ENCODE assay signal across 14 mouse cellular contexts in genomic region chr5:74659281-74659680, GRCm38 (mm10). TPM values are rescaled to one million over a fixed set of nuclear protein-coding genes. Genes with fewer than 3 reads are reported as not detected.
"Had no signal": no experiment of that assay in that cellular context is flagged by ENCODE, and none has a peak within 500 bp of the region (broad histone marks: within the 10 kb centered on the region; RNA-seq: fewer than 3 reads in every experiment).

No protein-coding gene starts in this region.

- H3K27me3 ChIP-seq: kidney, embryonic 15.5 days; limb, embryonic 12.5 days; liver, embryonic 15.5 days; midbrain, embryonic 13.5 days; neural tube, embryonic 15.5 days had no signal

- H3K9me3 ChIP-seq: kidney, embryonic 15.5 days; limb, embryonic 12.5 days; liver, embryonic 15.5 days; midbrain, embryonic 13.5 days; neural tube, embryonic 15.5 days had no signal

- H3K4me2 ChIP-seq: kidney, embryonic 15.5 days; limb, embryonic 12.5 days; liver, embryonic 15.5 days; midbrain, embryonic 13.5 days; neural tube, embryonic 15.5 days had no signal

- H3K4me3 ChIP-seq: kidney, embryonic 15.5 days; left cerebral cortex, adult 2 months; limb, embryonic 12.5 days; liver, embryonic 15.5 days; midbrain, embryonic 13.5 days; myocyte; neural tube, embryonic 15.5 days had no signal

- H3K4me1 ChIP-seq: liver, embryonic 15.5 days; midbrain, embryonic 13.5 days; neural tube, embryonic 15.5 days had no signal

- H3K9ac ChIP-seq: kidney, embryonic 15.5 days; limb, embryonic 12.5 days; liver, embryonic 15.5 days; midbrain, embryonic 13.5 days; neural tube, embryonic 15.5 days had no signal

- H3K27ac ChIP-seq: kidney, embryonic 15.5 days; left cerebral cortex, adult 2 months; liver, embryonic 15.5 days; midbrain, embryonic 13.5 days; neural tube, embryonic 15.5 days had no signal

- H3K36me3 ChIP-seq: kidney, embryonic 15.5 days; limb, embryonic 12.5 days; liver, embryonic 15.5 days; midbrain, embryonic 13.5 days; neural tube, embryonic 15.5 days had no signal

- DNase-seq: kidney, postnatal 14 days; lung, adult 2 months; lung, postnatal 36 days; right cerebral cortex, adult 18-20 months; right cerebral cortex, postnatal 25 days; thymus, postnatal 4 days had no signal

- ATAC-seq: lung, postnatal 0 days; midbrain, embryonic 13.5 days had no signal

RNA-seq across cellular contexts. Expression of gene Lnx1, which starts 43.4 kb away (rescaled TPM):
- polyA plus RNA-seq: liver, embryonic 15.5 days had no signal
